Mouse (Mus musculus): ENCODE measurements around the gene Trmo.

The Trmo gene

DNA sequence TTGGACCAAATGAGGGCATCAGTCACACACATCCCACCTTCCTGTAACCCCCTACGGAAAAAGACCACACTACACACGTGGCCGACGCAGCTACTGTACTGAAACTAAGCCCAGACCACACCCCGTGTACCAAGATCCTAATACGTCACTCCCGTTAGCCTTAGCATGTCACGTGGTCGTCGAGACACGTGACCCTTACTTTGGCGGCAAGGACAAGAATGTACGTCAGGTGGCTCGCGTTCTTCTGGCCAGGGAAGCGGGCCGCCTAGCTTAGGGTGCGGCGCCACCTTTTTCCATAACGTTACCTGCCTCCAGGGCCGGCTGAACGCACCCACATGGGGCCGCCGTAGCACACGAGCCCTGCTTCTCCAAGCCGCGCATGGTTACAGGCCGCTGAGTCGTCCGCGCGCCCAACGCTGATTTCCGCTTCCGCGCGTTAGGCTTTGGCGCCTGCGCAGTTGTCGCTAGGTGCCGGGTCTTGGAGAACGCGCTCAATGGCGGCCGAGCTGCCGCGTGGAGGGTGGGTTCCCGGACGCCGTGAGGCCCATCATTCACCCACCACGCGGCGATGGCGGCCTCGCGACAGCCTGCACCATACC lies at the start of gene Trmo:
TSS of gene Trmo (minus strand) at position 425 of the 599 bp plus-strand sequence.
- peak; percentile 93 for DNase-seq (ENCODE audit: low spot score)

GRCm38 (mm10) chr4:46432339-46433036 lies 43.3 kb upstream of the Trmo start:
- no peak for DNase-seq (ENCODE audit: low spot score)

- no peak for DNase-seq (ENCODE audit: low spot score)
Measured at GRCm38 (mm10) chr4:46428903-46429499, 39.8 kb upstream of the Trmo start.

- no peak for DNase-seq (ENCODE audit: low spot score)
Measured at GRCm38 (mm10) chr4:46422625-46423024, 33.4 kb upstream of the Trmo start.

DNA sequence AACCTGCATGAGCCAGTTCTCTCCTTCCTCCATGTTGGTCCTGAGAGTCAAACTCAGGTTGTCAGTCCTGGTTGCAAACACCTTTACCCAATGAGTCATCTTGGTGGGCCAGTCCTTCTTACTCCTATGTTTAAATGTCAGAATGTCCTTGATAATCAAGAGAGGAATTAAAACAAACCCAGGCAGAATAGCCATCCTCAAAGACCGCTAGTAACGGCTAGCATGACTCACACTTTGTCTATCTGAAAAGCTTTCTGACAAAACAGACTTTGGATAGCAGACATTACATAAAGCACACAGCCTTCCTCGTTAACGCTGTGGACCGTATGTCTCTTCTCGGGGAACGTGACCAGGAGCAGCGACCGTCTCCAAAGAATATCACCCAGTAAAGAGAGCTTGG lies 29.6 kb upstream of the Trmo start:
- no peak for DNase-seq (ENCODE audit: low spot score)

GRCm38 (mm10) chr4:46417491-46417890 lies 28.3 kb upstream of the Trmo start:
- DNase-seq (ENCODE audit: low spot score): no peak

DNA sequence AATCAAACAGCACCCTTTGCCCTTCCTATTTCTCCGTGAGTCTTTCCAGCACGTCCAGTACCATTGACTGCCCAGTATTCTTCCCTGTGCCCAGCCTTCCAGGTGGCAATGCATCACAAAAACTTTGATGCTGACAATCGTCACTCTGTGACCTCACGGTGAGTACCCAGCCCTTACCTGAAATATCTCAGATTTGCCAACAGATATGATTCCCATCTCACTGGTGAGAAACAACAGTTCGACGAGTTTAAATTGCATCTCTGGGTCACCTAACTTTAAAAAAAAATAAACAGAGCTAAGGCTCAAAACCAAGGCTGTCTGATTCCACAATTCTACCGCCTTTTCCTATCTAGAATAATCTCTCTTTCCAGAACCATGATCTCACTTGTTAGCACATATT lies 24.2 kb upstream of the Trmo start, which contains the start of gene Hemgn:
TSS of gene Hemgn (minus strand) at position 101 of the 400 bp plus-strand sequence.
- DNase-seq (ENCODE audit: low spot score): no peak

DNA sequence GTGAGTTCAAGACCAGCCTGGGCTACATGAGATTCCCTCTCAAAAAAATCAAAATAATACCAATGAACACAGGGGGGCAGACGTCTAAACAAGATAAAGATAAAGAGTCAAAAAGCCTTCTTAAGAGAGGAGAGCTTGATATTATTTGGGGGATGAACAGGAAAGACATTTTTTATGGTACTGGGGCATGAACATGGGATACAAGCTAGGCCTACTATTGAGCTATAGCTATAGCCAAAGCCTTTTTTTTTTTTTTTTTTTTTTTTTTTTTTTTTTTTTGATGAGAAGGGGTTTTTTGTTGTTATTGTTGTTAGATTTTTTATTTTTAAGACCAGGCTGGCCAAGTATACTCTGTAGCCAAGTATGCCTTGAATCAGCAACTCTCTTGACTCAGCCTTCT lies 22.9 kb upstream of the Trmo start:
- no peak for DNase-seq (ENCODE audit: low spot score)

- no peak for DNase-seq (ENCODE audit: low spot score)
Measured at GRCm38 (mm10) chr4:46411489-46411888, 22.3 kb upstream of the Trmo start.

DNA sequence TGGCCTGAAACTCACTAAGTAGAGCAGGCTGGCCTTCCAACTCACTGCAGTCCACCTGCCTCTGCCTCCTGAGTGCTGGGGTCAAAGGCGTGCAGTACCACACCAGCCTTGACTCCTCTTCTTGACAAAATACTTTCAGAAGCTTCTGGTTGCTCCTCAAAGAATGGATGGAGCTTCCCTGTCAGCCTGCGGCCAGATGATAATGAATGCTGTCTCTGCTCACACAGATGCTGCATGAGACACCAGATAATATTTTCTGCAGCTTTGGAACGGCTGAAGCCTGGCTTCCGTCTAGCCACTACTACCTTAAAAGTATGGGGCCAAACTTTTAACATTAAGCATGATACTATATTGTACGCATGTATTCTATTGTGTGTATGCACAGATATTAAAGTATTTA lies 21.4 kb upstream of the Trmo start:
- no peak for DNase-seq (ENCODE audit: low spot score)

GRCm38 (mm10) chr4:46406966-46407703 lies 17.9 kb upstream of the Trmo start:
- DNase-seq (ENCODE audit: low spot score): no peak

DNA sequence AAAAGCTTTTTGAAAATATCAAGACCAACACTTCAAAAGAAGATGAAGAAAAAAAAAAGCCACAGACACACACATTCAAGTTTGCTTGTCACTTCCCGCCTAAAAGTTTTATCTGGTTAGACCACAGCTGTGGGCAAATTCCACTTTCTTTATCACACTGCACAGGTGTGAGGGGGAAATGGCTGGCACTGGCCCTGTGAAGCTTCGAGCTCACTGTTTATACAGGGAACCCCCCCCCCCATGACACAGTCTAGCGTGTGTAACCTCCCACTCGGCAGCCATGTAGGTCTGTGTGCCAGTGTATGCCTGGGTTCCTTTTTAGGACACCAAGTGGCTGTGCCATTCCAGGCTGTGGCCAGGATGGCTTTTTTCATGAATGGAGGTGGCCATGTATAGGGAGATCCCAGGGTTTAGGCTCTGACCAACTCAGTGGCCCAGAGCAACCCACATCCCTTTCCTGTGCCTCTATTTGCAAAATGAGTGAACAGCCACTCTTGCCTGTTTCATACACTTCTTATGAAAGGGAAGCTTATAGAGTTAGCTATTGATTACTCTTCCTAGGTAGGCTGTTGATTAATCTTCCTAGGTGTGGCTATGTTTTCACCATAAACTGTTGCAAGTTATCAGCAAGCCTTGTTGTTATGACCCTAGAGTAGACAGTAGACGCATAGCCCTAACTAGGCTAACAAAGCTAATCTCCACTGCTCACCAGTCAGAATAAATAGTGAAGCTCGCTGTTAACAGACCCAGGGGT lies 15.0 kb upstream of the Trmo start:
- no peak for DNase-seq (ENCODE audit: low spot score)

DNA sequence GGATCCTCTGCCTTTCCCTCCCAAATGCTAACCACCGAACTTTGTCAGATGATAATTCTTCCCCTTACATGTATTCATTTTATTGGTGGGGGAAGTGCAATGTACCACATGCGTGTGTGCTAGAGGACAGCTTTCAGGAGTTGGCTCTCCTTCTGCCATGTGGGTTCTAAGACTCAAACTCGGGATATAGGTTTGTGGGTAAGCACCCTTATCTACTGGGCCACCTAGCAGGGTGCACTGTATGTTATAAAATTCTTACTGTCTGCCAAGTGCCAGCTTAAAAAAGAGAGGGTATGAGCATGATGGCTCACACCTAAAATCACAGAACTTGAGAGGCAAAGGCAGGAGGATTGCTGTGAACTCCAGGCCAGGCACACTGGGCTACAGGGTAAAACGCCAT lies 9.6 kb upstream of the Trmo start:
- DNase-seq (ENCODE audit: low spot score): no peak

DNA sequence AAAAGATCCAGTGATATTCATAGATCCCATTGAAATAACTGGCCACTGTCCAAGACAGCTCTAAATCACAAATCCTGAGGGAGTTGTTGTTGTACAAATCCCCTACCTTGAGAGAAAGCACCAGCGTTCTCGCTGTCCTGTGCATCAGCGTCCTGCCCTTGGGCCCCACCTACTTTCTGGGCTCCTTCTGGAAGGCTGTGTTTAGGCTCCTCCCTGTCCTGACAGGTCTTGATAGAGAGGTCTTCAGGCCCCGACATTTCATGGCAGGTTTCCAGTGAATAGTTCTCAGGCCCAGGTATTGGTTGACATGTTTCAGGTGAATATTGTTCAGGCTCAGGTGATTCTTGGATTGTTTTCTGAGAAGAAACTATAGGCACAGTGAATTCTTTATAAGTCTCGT lies 6.5 kb upstream of the Trmo start:
- no peak for DNase-seq (ENCODE audit: low spot score)

DNA sequence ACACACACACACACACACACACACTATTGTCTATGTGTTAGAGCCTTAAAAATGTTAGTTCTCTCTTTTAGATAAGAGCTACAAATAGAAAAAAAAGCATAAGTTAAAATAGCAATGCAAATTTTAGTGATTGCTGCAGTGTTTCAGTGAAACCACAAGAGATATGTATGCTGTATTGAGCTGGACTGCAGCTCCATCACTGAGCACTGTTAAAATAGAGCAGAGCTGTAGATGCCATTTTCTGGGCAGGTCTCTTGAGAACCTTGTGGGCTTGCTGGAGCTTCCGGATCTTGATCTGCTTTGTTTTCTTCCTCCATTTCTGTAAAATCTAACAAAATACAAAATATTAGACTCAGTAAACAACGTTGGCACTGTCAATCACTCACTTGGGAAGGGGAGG lies 5.2 kb upstream of the Trmo start:
- no peak for DNase-seq (ENCODE audit: low spot score)

DNA sequence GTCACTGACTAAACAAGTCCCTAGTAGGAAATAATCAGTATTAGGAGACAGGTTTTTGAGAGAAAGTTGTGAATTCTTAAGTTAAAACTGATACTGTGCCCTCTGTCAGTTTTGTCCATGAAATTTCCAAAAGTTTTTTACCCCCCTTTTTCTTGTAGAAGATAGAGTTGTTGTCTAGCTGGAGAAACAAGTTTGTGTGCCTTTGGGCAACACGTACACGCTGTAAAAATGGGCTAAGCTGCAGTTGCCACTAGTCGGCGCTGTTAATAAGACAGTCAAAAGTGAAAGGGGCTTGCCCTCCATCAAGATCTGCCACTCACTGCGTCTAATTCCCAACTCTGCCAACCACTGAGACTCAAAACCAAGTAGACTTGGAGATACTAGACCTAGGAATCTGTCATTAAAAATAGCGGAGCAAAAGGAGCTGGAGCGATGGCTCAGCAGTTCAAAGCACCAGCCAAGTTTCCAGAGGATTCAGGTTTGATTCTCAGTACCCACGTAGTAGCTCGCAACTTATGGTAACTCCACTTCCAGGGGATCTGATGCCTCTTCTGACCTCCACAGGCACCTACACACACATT lies 1.2 kb upstream of the Trmo start:
- DNase-seq (ENCODE audit: low spot score): peak; percentile 74

DNA sequence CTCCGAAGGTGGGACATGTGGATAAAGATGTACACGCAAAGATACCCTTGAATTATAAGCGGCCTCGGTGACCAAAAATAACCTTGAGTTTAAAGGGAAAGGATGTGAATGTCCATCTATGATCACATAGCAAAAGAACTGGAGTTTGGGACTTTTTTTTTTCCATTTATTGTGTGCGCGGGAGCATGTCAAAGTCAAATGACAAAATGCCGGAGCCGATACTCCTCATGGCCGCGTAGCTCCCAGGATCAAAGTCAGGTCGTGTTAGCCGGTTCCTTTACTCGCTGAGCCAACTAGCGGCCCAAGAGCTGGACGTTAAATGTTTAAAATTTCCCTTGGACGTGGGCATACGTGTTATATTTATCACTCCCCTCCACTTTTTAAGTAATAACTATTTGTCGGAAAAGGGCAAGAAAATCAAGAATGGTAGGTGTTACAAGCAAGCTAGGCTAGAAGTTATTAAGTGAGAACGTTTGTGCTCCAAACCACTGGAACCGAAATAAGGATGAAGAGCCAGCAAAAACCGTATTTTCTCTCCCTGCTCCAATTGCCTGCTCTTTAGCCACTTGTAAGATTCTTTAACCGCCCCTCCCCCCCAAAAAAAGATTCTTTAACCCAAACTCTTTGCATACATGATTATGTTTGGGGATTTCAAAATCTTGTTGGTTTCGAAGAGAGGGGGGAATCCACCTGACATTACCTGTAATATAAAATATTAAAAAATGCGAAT lies 540 bp upstream of the Trmo start:
- DNase-seq (ENCODE audit: low spot score): peak; percentile 29

- no peak for DNase-seq (ENCODE audit: low spot score)
Measured at GRCm38 (mm10) chr4:46388556-46388955, 681 bp downstream of the Trmo start.

- peak; percentile 79 for DNase-seq (ENCODE audit: low spot score)
Measured at GRCm38 (mm10) chr4:46374869-46375368, 14.3 kb downstream of the Trmo start.

- no peak for DNase-seq (ENCODE audit: low spot score)
Measured at GRCm38 (mm10) chr4:46374455-46374854, 14.8 kb downstream of the Trmo start.

DNA sequence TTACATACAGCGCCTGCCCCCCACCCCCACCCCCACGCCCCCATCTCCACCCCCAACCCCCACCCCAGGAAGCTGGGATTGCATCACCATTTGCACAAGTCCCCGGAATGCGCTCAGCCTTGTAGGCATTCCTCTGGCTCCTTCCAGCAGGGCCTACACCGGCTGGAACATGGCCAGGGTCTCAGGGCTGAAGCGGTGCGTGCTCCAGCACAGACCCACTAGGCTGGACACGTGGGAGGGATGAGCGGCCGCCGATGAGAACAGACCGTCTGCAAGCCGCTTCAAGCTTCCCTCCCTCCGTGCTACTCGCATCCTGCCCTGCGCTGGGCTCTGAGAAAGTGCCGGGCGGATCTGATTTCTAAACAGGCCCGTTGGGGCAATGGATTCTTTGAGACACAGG lies 18.2 kb downstream of the Trmo start:
- peak; percentile 62 for DNase-seq (ENCODE audit: low spot score)

All from urinary bladder, postnatal 25 days (tissue).